Mouse (Mus musculus): ENCODE results near the gene Tmem190. TPM values are rescaled to one million over a fixed set of nuclear protein-coding genes. Genes with fewer than 3 reads are reported as not detected.

The Tmem190 gene
- 1.3 TPM in 1 of 2 replicates, not detected in the other for total RNA-seq (2017)

- ATAC-seq (replicated peaks in 1 of 2; ENCODE audit: insufficient read depth in 1 of 2, low FRiP score in 2 of 2, low TSS enrichment in 1 of 2, low read depth in 1 of 2, poor library complexity in 2 of 2, severe bottlenecking in 2 of 2) = no peak
Measured at GRCm38 (mm10) chr7:4782759-4783158, at the start of gene Tmem190, which contains the start of gene Il11. Gene Tmem190 (plus strand): TSS chr7:4782937. Gene Il11 (minus strand): TSS chr7:4782859.

GRCm38 (mm10) chr7:4732968-4733392, 49.8 kb upstream of the Tmem190 start:
- no peak for ATAC-seq (replicated peaks in 1 of 2; ENCODE audit: insufficient read depth in 1 of 2, low FRiP score in 2 of 2, low TSS enrichment in 1 of 2, low read depth in 1 of 2, poor library complexity in 2 of 2, severe bottlenecking in 2 of 2)

GRCm38 (mm10) chr7:4739041-4739543, 43.6 kb upstream of the Tmem190 start:
- ATAC-seq (replicated peaks in 1 of 2; ENCODE audit: insufficient read depth in 1 of 2, low FRiP score in 2 of 2, low TSS enrichment in 1 of 2, low read depth in 1 of 2, poor library complexity in 2 of 2, severe bottlenecking in 2 of 2) = no peak

- peak; percentile 92 to 94 for ATAC-seq (replicated peaks in 1 of 2; ENCODE audit: insufficient read depth in 1 of 2, low FRiP score in 2 of 2, low TSS enrichment in 1 of 2, low read depth in 1 of 2, poor library complexity in 2 of 2, severe bottlenecking in 2 of 2)
Measured at GRCm38 (mm10) chr7:4739544-4740275, 43.0 kb upstream of the Tmem190 start, which contains the start of gene Kmt5c. Gene Kmt5c (plus strand): TSS chr7:4740115.

- ATAC-seq (replicated peaks in 1 of 2; ENCODE audit: insufficient read depth in 1 of 2, low FRiP score in 2 of 2, low TSS enrichment in 1 of 2, low read depth in 1 of 2, poor library complexity in 2 of 2, severe bottlenecking in 2 of 2) = no peak
Measured at GRCm38 (mm10) chr7:4740309-4740727, 42.4 kb upstream of the Tmem190 start.

- ATAC-seq (replicated peaks in 1 of 2; ENCODE audit: insufficient read depth in 1 of 2, low FRiP score in 2 of 2, low TSS enrichment in 1 of 2, low read depth in 1 of 2, poor library complexity in 2 of 2, severe bottlenecking in 2 of 2) = peak in 1 of 2 experiments; percentile 22; a peak in 1 of 4 replicates
Measured at GRCm38 (mm10) chr7:4741151-4741550, 41.6 kb upstream of the Tmem190 start.

GRCm38 (mm10) chr7:4741672-4742481, 40.9 kb upstream of the Tmem190 start:
- no peak for ATAC-seq (replicated peaks in 1 of 2; ENCODE audit: insufficient read depth in 1 of 2, low FRiP score in 2 of 2, low TSS enrichment in 1 of 2, low read depth in 1 of 2, poor library complexity in 2 of 2, severe bottlenecking in 2 of 2)

- no peak for ATAC-seq (replicated peaks in 1 of 2; ENCODE audit: insufficient read depth in 1 of 2, low FRiP score in 2 of 2, low TSS enrichment in 1 of 2, low read depth in 1 of 2, poor library complexity in 2 of 2, severe bottlenecking in 2 of 2)
Measured at GRCm38 (mm10) chr7:4742482-4742819, 40.3 kb upstream of the Tmem190 start.

GRCm38 (mm10) chr7:4743354-4743753, 39.4 kb upstream of the Tmem190 start:
- no peak for ATAC-seq (replicated peaks in 1 of 2; ENCODE audit: insufficient read depth in 1 of 2, low FRiP score in 2 of 2, low TSS enrichment in 1 of 2, low read depth in 1 of 2, poor library complexity in 2 of 2, severe bottlenecking in 2 of 2)

GRCm38 (mm10) chr7:4744886-4745285, 37.9 kb upstream of the Tmem190 start:
- no peak for ATAC-seq (replicated peaks in 1 of 2; ENCODE audit: insufficient read depth in 1 of 2, low FRiP score in 2 of 2, low TSS enrichment in 1 of 2, low read depth in 1 of 2, poor library complexity in 2 of 2, severe bottlenecking in 2 of 2)

- ATAC-seq (replicated peaks in 1 of 2; ENCODE audit: insufficient read depth in 1 of 2, low FRiP score in 2 of 2, low TSS enrichment in 1 of 2, low read depth in 1 of 2, poor library complexity in 2 of 2, severe bottlenecking in 2 of 2) = no peak
Measured at GRCm38 (mm10) chr7:4746326-4746980, 36.3 kb upstream of the Tmem190 start.

- ATAC-seq (replicated peaks in 1 of 2; ENCODE audit: insufficient read depth in 1 of 2, low FRiP score in 2 of 2, low TSS enrichment in 1 of 2, low read depth in 1 of 2, poor library complexity in 2 of 2, severe bottlenecking in 2 of 2) = no peak; a peak in 1 of 4 replicates
Measured at GRCm38 (mm10) chr7:4747156-4747899, 35.4 kb upstream of the Tmem190 start.

GRCm38 (mm10) chr7:4748321-4748720, 34.4 kb upstream of the Tmem190 start:
- ATAC-seq (replicated peaks in 1 of 2; ENCODE audit: insufficient read depth in 1 of 2, low FRiP score in 2 of 2, low TSS enrichment in 1 of 2, low read depth in 1 of 2, poor library complexity in 2 of 2, severe bottlenecking in 2 of 2) = no peak

GRCm38 (mm10) chr7:4749169-4749568, 33.6 kb upstream of the Tmem190 start:
- no peak for ATAC-seq (replicated peaks in 1 of 2; ENCODE audit: insufficient read depth in 1 of 2, low FRiP score in 2 of 2, low TSS enrichment in 1 of 2, low read depth in 1 of 2, poor library complexity in 2 of 2, severe bottlenecking in 2 of 2)

GRCm38 (mm10) chr7:4751971-4752820, 30.5 kb upstream of the Tmem190 start:
- ATAC-seq (replicated peaks in 1 of 2; ENCODE audit: insufficient read depth in 1 of 2, low FRiP score in 2 of 2, low TSS enrichment in 1 of 2, low read depth in 1 of 2, poor library complexity in 2 of 2, severe bottlenecking in 2 of 2) = peak; percentile 29 to 61; a peak in 3 of 4 replicates

- peak; percentile 88 to 90 for ATAC-seq (replicated peaks in 1 of 2; ENCODE audit: insufficient read depth in 1 of 2, low FRiP score in 2 of 2, low TSS enrichment in 1 of 2, low read depth in 1 of 2, poor library complexity in 2 of 2, severe bottlenecking in 2 of 2)
Measured at GRCm38 (mm10) chr7:4752821-4753570, 29.7 kb upstream of the Tmem190 start, which contains the start of gene Cox6b2. Gene Cox6b2 (minus strand): TSS chr7:4753094.
